Mouse (Mus musculus) CD4-positive, CD25-positive, alpha-beta regulatory T cell, adult 4 months (primary cell): ENCODE data around the gene Fcho2. TPM values are rescaled to one million over a fixed set of nuclear protein-coding genes. Genes with fewer than 3 reads are reported as not detected.
A peak's percentile ranks its signal among the peaks of the same experiment; 100 is the strongest.

Experiments
- ATAC-seq: one replicate; pipeline ENCODE4 v1.8.0; 2017
- polyA plus RNA-seq, 2 experiments: library from polyadenylated mRNA; unstranded; fragments of 100-300 nt; shearing (Covaris generic); gene quantifications; one replicate each; pipeline ENCODE4 v1.2.1; 2017

Gene Fcho2
- polyA plus RNA-seq, 2 experiments from 2014 or later: 40.5 to 46.8 TPM

DNA sequence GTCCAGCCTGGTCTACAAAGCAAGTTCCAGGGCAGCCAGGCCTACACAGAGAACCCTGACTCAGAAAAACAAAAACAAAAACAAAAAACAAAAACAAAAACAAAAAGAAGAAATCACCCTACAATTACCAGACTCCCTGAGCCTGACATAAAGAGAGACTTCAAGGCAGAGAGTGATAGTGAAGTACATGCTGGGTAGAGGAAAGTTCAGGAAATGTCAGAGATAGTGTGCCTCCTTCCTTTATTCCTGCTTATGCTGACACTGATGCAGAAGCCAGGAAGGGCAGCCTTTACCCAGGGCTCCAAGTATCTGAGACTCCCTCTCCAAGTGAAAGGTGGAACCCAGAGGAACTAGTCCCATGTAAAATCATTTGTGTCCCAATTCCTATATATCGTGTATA, 10.8 kb downstream of the Fcho2 start:
- ATAC-seq: no peak

DNA sequence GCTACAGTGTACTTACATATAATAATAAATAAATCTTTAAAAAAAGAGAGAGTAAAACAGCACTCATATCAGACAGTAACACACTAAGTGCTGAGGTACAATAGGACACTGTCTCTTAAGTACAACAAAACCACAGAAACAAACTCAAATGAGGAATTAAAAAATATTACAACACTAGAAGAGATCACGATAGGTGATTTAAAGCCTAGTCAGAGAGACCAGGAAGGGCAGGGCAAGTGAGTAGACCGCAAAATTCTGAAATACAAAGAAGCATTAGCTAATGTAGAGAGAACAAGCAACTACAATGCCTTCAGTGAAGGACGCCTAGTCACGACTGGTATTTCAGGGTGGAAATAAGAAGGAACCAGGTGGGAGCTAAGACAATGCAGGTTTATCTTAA, 11.6 kb downstream of the Fcho2 start:
- peak; percentile 34 for ATAC-seq

DNA sequence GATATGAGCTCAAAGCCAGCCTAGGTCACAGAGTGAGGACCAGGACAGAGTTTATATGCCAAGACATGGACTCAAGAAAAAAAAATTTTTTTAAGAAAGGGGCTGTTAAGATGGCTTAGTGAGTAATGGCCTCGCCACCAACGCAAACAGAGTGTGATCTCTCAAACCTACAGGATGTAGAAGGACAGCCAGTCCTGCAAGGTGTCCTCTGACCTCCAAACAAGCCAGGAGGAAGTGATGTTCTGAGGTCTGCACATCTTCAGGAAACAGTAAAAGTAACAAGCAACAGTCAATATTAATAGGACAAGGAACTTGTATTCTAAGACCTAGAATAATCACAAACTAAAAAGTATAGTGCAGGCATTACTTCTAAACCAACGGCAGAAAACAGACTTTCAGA, 12.3 kb downstream of the Fcho2 start:
- peak; percentile 36 for ATAC-seq

DNA sequence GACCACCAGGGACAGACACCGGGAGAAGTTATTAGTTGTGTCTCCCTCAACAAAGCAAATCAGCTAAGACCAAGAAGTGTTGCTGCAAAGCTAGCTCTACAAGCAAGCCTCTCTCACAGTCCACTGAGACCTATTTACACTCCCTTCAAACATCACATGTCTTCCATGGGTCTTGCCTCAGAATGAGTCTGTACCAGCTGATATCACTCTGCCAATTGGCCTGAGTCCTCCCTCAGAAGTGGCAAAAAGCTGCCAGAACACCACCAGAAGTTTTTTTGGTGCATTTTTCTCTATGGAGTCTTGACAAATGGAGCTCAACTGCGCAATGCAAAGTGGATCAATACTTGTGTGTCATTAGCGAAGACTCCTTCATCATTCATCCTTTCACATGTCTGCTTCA, 19.7 kb downstream of the Fcho2 start:
- ATAC-seq: no peak

DNA sequence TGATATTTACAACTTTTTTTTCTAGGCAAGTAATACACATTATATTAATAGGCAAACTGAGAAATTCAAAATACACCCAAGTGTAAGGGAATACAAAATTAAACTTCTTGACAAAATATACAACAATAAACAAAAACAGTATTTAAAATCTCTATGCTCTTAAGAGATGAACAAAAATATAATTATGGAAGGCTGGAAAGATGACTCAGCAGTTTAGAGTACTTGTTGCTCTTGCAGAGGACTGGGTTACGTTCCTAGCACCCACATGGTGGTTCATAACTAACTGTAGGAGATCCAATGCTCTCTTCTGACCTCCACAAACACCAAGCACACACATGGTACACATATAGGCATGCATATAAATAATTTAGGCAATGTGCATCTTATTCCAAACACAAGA, 22.4 kb downstream of the Fcho2 start:
- ATAC-seq: no peak

DNA sequence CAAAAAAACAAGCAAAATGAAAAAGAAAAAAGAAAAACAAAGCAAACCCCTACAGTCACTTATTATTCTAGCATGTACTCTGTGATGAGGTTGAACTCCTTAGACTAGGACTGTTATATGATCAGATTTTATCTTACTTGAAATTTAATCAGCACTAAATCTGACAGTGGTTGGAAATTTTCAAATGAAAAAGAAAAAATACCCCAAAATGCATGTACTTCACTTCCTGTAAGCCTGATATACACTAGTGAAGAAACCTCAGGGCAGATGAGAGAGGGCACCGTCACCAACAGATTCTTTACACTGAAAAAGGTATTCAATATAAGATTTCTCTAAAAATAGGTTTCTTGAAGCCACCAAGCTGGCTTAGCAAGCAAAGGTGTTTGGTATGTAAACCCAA, 23.6 kb downstream of the Fcho2 start:
- ATAC-seq: peak; percentile 78

DNA sequence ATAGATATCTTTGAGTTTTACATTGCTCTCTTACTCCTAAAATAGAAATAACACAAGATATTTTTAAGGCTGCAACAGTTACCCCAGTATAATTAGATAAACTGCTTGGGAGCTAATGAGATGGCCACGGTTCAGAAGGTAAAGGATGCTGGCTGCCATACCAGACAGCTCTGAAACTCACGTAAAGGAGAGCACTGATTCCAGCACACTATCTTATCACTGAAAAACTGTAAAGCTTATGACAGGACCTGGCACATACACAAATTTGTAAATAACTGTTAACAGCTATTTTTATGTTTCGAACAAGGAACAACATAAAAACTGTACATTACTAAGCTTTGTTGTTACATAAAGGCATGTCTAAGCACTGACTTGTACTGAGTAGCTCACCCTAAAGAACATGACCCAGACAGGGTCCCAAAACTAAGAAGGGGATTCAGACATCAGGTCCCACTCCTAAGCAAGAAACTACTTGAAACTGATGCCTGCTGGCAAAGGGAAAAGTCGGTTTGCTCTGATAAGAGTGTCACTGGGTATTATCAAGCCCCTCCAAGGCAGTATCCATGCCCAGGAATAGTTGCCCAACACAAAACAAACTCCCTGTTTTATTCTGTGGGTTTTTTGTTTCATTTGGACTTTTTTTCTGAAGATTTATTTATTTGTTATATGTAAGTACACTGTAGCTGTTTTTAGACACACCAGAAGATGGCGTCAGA, 28.1 kb downstream of the Fcho2 start:
- ATAC-seq: no peak

DNA sequence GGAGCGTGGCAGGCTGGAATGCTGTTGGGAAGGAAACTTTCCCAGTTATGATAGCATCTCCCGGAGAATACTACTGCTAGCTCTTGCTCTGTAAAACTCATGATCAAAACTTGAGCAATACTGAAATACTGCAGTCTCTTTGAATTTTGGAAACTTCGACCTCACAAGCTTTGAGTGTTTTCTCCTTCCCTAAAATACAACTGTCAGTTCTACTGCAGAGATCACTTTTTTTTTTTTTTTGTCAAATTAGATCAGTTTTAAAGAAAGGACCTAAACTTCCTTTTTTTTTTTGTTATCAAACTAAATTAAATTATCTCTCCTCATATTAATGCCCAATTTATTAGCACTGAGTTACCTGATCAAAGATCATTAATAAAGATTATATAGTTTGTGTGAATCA, 37.3 kb downstream of the Fcho2 start:
- ATAC-seq: no peak

DNA sequence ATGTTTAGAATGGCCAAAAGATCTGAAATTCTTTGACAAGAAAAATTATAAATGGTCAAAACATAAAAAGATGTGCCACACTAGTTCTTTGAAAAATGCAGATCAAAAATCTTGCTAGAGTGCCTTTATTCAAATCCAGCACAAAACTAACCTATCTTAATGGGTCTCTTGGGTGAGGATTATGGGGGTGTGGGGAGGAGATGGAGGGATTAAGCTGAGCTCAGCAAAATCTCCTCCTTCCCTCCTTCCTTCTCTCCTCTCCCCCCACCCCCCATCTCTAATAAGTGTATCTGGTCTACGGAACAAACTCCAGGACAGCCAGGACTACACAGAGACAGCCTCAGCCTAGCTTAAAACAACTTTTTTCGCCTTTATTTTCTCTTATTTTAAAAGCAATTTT, 43.8 kb downstream of the Fcho2 start:
- no peak for ATAC-seq

DNA sequence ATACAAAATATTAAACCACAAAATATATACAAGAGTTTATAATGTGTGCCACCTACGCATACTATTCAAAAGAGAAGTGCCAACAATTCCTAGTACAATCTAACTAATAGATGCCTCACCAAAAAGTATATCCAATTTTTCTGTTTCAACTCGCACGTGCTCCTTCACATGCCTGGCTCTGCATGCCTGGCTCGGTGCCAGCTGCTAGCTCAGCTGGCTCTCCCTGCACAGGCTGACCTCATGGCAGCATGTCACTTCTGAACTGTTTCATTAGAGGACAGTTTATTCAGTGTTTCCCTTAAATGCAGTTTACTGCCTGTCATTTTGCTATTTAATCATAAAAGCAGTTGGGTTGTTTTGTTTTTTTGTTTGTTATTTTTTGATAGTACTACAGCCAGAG, 46.9 kb downstream of the Fcho2 start:
- ATAC-seq: no peak

DNA sequence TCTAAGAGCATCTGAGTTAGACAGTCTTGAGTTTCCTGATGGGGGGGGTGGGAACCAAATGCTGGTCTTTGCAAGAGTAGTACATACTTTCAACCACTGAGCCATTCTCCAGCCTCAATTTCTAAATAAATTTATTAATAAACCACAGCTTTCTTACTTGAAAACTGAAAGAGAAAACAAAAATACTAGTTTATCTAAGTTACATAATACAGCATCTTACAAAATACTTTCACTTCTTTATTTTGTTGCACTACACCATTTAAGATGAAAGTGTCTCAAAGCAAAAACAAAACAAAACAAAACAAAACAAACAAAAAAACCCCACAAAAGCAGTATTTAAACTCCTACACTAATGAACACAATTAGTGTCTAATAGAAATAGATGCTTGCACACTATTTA, 53.5 kb downstream of the Fcho2 start:
- ATAC-seq: no peak

DNA sequence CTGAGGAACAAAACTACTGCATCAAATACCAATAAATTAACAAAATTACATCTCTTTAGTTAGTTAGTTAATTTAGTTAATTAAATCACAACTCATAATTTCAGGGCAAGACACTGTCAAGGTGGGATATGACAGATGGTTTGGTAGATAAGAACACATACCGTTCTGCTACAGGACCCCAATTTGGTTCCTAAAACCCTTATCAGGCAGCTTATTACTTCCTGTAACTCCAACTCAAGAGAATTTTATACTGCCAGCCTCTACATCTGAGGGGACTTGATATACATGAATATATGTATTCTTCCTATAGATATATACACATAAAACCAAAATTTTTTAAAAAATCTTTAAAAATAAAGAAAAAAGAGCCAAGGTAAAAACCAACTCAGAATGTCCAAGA, 59.4 kb downstream of the Fcho2 start:
- no peak for ATAC-seq

DNA sequence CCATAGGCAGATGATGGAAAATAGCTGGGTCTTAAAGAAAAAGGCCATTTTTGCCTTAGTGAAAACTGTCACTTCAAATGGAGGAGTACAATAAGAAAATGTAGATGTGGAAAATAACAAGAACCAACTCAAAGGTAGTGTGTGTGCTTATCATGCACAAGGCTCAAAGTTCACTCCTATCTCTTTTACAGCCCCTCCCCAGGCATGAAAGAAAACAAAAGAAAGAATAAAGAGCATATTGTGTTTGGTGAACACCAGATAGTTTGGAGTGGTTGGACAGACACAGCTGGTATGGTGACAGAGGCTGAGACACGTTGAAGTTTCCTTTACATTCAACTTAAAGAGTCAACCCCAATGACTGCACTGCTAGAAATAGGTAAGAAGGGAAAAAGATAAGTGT, 70.6 kb downstream of the Fcho2 start:
- ATAC-seq: no peak

DNA sequence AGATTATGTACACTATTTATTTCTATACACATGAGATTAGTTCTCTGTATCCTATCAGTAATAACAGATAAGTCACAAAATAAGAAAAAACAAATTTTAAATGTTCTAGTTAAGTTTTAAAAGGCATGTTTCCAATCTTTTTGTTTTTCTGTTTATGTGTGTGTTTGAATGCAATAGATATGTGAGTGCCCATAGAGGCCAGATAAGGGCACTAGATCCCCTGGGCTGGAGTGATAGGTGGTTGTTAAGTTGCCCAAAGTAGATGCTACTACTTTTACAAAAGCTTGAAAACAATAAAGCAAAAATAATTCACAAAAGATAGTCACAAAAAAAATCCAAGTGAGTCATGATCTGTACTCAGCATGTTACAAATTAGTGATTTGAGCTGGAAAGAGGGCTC, 71.4 kb downstream of the Fcho2 start:
- no peak for ATAC-seq

DNA sequence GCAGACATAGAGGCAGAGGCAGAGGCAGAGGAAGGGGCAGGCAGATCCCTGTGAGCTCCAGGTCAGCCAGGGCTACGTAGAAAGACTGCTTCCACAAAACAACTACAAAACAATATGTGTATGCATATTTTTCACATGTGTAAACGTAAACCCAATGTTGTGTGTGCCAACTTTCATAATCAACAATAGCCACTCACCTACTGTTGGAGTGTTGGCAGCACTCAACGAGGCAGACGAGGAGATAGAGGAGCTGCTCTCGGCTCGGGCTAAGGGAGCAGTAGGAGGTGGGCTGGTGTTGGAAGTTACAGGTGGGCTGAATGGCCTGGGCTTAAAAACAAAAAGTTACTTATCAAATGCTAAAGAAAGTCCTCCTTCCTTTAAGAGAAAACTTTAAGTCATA, 72.0 kb downstream of the Fcho2 start:
- no peak for ATAC-seq

DNA sequence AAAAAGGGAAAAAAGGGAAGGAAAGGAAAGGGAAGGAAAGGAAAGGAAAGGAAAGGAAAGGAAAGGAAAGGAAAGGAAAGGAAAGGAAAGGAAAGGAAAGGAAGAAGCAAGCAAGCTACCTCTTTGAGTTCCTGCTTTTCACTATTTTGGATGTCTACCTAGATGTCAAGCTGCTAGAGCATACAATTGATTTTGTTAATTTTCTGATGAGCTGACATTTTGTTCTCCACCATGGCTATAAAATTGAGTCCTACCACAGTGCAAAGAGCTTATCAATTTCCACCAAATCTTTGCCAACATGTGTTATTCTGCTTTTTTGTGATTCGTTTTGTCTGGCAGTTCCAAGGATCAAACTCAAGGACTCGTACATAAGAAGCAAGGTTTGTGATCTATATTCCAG, 77.0 kb downstream of the Fcho2 start:
- peak; percentile 77 for ATAC-seq

DNA sequence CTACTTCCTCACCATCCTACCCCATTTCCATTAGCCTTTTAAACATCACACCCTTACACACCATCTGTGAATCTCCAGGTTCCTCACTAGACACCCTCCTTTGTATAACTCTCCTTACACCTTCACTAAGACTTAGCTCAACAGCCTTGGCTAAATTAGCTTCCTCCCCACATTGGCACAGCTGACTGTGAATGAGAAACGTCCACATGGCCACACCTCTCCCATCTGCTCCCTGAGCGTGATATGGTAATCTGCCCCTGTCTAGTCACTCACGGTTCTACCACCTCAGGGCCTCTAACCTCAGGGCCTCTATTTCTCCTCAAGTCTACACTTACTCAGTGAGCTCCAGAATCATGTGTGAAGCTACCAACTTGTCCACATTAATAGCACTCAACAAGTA, 82.0 kb downstream of the Fcho2 start:
- ATAC-seq: no peak

DNA sequence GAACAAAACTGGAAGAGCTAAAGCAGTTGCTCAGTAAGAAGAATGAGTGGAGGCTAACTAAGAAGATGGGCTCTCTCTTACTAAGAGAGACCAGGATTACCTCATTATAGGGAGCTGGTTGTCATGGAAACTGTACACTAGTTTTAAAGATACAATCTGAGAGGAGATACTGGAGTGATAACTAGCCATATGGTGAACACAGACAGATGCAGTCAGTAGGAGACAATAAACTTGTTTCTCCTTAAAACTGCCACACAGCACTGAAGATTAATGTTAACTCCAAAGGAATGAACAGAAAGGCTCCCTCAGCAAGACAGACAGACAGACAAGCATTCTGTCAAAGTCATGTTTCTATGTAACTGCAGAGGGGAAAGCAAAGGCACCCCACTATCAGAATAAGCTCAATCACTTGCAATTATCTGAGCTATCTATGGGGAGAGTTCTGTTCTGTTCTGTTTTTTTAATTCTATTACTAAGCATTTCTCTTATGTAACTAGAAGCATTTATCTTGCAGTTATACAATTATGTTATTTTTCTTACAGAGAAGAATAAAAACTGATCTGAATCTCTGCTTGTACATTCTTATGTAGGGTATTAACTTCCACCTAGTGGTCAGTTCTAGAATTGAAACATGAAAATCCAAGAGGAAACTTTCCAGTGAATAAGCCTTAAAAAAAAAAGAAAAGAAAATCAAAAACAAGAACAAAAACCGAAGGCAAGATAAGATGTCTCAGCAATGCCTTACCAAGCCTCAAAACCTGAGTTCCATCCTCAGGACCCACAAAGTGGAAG, 85.8 kb downstream of the Fcho2 start:
- ATAC-seq: no peak

DNA sequence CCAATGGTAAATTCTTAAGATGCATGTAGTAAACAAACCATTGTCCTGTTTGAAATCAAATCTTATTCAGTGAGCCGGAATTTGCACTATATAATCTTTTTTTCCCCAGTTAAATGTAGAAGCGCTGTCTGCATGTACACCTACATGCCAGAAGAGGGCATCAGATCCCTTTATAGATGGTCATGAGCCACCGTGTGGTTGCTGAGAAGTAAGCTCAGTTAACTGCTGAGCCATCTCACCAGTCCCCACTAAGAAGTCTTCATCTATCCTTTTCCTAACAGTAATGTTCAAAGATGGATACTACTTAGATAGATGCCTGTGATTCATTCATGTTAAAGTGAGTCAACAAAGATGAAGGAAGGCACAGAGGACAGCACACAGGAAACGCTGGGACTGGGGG, 88.8 kb downstream of the Fcho2 start:
- ATAC-seq: peak; percentile 61

DNA sequence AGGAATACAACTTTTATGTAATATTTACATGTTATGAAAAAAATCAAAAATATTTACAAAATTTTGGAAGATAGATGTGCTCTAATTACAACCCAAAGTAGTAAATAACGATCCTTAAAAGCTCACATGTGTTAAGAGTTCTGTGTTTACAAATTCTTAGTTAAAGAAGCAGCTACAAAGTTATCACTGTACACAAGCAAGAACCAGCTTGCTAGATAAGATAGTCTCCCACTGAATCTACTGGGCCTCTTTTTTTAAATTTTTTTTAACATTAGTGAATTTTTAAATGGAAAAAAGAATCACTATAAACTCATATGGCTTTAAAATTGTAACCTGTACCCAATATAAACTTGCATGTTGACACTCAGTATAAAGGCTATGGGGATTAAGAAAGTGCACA, 91.8 kb downstream of the Fcho2 start:
- ATAC-seq: no peak

DNA sequence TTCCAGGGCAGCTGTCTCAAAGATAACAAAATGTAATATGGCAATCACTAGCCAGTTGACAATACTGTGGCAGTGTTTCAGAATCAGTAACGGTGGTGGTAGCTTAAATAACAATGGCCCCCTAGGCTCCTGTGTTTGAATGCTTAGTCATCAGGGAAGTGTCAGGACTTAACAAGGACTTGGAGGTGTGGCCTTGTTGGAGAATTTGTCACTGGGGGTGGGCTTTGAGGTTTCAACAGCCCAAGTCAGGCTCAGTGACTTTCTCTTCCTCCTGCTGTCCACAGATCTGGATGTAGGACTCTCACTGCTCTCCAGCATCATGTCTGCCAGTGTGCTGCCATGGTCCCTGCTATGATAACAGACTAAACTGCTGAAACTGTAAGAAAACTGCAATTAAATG, 93.0 kb downstream of the Fcho2 start:
- ATAC-seq: no peak

DNA sequence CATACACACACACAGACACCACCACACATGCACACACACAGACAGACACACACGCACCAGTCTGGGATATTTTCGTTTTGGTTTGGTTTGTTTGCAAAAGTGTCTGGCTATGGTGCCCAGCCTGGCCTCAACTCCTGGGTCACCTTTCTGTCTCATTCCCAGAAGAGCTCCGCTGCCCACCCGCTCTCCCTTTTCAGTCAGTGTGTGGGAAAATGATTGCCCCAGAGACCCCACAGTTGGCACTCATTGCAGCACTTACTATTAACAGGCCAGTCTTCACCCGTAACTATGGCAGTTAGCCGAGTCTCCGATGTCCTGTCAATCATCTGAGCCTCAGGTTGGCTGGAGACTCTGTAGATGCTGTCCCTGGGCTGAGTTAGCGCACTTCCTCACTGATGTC, 99.1 kb downstream of the Fcho2 start:
- no peak for ATAC-seq

DNA sequence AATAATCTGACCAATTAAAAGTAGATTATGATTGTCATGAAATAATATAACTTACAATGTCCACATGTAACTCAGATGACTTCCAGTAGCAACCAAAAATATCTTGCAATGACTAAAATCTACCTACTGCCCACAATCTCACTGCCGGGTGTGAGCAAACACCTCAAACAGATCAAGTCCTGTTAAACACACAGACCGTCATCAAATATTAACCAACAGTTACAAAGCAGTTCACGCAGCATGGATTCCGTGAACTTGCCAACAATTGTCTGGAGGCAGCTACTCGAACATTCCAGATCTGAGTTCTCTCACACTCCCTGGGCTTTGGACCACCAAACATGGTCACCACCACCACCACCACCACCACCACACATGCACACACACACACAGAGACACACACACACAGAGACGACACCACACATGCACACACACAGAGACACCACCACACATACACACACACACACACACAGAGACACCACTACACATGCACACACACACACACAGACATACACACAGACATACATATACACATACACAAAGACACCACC, 99.7 kb downstream of the Fcho2 start:
- ATAC-seq: no peak

DNA sequence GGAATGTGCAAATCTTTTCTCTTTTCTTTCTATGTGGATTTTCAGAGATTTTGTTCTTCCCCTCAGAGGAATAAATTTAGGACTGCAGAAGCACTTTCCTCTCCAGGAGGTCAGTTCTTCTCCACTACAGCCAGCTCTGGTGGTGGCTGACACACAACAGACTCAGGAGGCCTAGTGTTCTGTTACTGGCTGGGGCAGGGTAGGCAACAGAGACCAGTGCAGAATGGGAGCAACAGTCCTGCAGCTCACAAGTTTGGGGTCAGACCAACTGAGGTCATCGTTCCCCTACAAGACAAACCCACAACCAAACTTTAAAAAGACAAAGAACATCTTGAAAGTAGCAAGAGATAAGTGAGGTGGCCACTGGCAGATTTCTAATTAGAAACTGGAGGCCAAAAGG, 104.6 kb downstream of the Fcho2 start:
- no peak for ATAC-seq
